Mouse (Mus musculus) sigmoid colon, adult 10 weeks (tissue): Measurements from ENCODE around the gene Ostn. TPM values are rescaled to one million over a fixed set of nuclear protein-coding genes. Genes with fewer than 3 reads are reported as not detected.

Source experiments
- polyA plus RNA-seq: library from polyadenylated mRNA; stranded (reverse); fragments of 350-450 nt; fragmentation: Illumina TruSeq; extraction: RNeasy Lipid Tissue Mini Kit (QIAGEN cat#74804); gene quantifications from one replicate; pipeline ENCODE4 v1.2.3, GENCODE M21; 2014; ENCODE audit warnings: low read depth, low replicate concordance

The Ostn gene
- not detected for polyA plus RNA-seq

DNA sequence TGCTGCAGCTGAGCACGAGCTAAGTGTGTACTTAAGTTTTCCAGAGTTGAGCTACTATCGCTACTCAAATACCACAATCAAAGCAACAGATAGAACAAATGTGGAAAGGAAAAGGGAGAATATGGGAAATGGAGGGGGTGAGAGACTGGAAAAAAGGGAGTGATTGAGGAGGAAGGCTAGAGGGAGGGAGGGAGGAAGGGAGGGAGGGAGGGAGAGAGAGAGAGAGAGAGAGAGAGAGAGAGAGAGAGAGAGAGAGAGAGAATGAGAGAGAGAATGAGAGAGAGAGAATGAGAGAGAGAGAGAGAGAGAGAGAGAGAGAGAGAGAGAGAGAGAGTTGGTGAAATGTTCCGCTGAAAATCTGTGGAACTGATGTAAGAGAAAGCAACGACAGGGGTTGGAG is at the start of gene Ostn:
TSS of gene Ostn (plus strand) at position 301 of the 400 bp plus-strand sequence.

GRCm38 (mm10) chr16:27370191-27370590 is 62.9 kb downstream of the Ostn start, which contains the start of gene Uts2b:
Gene Uts2b, minus strand, starts transcription at chr16:27370239.

DNA sequence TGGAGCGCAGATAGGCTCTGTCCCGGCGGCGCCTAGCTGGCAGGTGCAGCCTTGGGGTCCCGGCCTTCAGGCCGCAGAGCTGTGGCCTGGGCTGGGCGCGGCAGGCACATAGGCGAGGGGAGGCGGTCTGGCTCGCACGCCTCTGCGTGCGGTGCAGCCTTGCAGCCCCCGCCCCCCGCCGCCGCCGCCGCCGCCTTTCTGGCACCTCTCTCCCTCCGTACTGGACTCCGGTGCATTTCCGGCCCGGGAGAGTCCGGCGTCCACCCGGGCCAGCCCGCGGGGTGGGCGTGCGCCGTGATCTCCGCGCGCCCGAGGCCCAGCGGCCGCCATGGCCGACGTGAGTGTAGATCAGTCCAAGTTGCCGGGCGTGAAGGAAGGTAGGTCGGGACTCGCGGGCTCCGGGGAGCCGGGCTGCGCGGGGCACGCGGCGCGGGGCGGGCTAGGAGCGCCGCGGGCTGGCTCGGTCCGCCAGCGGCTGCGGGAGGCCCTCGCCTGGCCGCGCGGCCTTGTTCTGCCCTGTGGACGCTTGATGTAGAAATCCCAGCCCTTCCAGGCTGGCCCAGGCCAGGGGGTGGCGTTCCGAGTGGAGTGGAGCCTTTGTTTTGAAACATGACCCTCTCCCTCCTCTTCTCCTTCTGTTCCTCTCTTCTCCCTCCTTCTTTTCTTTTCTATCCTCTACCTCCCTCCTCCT is 81.6 kb downstream of the Ostn start, which contains the start of gene Ccdc50:
TSS of gene Ccdc50 (plus strand) at position 109 of the 691 bp plus-strand sequence.

Other genes starting within 250 kb of the Ostn start
- gene Uts2b, start 62.8 kb downstream of the Ostn start, polyA plus RNA-seq = 0.60 TPM
- 109 TPM for gene Ccdc50, start 81.4 kb downstream of the Ostn start, polyA plus RNA-seq